Mouse (Mus musculus) myocyte (in vitro differentiated cells): ENCODE data around the gene Arhgef19. TPM values are rescaled to one million over a fixed set of nuclear protein-coding genes. Genes with fewer than 3 reads are reported as not detected.

Experiments used
- H3K27me3 ChIP-seq: one replicate; pipeline ENCODE4 v1.6.1; 2011; ENCODE audit not compliant: control insufficient read depth, insufficient read depth, insufficient read length
- H3K36me3 ChIP-seq: one replicate; pipeline ENCODE4 v1.6.1; 2011; ENCODE audit not compliant: control insufficient read depth, insufficient read depth
- H3K4me2 ChIP-seq: one replicate; pipeline ENCODE4 v1.6.1; 2011; ENCODE audit warnings: low read depth, control low read depth
- H3K4me3 ChIP-seq: one replicate; pipeline ENCODE4 v1.5.1; 2011; ENCODE audit warnings: mild to moderate bottlenecking, control low read depth, moderate library complexity
- H3K79me2 ChIP-seq: one replicate; pipeline ENCODE4 v1.6.1; 2011; ENCODE audit not compliant: control insufficient read depth, insufficient read depth
- H3ac ChIP-seq: one replicate; pipeline ENCODE4 v1.6.1; 2011; ENCODE audit not compliant: control insufficient read depth, insufficient read length
- CEBPB ChIP-seq: IDR thresholded peaks from 2 replicates; pipeline ENCODE4 v1.6.1; 2011; ENCODE audit warnings: mild to moderate bottlenecking, moderate library complexity; ENCODE audit not compliant: poor library complexity, insufficient read depth, severe bottlenecking
- E2F4 ChIP-seq: IDR thresholded peaks from one replicate; pipeline ENCODE4 v1.6.1; 2011; ENCODE audit warnings: mild to moderate bottlenecking, control low read depth, moderate library complexity; ENCODE audit not compliant: insufficient read depth
- MAX ChIP-seq: IDR thresholded peaks from one replicate; pipeline ENCODE4 v1.6.1; 2011; ENCODE audit warnings: low read depth, mild to moderate bottlenecking, control low read depth
- MYOD1 ChIP-seq, 3 experiments: IDR thresholded peaks; one replicate each; pipeline ENCODE4 v1.6.1; 2011; ENCODE audit warnings: control low read depth in 2 of 3, low read depth in 2 of 3, mild to moderate bottlenecking in 2 of 3, moderate library complexity in 1 of 3; ENCODE audit not compliant: insufficient read length in 2 of 3, control insufficient read depth in 1 of 3
- MYOG ChIP-seq, 3 experiments: IDR thresholded peaks; one replicate each; pipeline ENCODE4 v1.6.1; 2011; ENCODE audit warnings: control low read depth in 2 of 3, low read depth in 2 of 3, mild to moderate bottlenecking in 2 of 3; ENCODE audit not compliant: insufficient read length in 2 of 3, control insufficient read depth in 1 of 3, insufficient read depth in 1 of 3
- POLR2A ChIP-seq: IDR thresholded peaks from one replicate; pipeline ENCODE4 v1.6.1; 2011; ENCODE audit warnings: low read depth, mild to moderate bottlenecking, control low read depth, moderate library complexity; ENCODE audit not compliant: insufficient read length
- POLR2AphosphoS2 ChIP-seq: IDR thresholded peaks from one replicate; pipeline ENCODE4 v1.6.1; 2011; ENCODE audit warnings: low read depth, control low read depth; ENCODE audit not compliant: insufficient read length
- REST ChIP-seq: IDR thresholded peaks from one replicate; pipeline ENCODE4 v1.6.1; 2011; ENCODE audit warnings: mild to moderate bottlenecking, control low read depth, moderate library complexity; ENCODE audit not compliant: insufficient read depth, insufficient read length
- SRF ChIP-seq: IDR thresholded peaks from one replicate; pipeline ENCODE4 v1.6.1; 2011; ENCODE audit warnings: low read depth; ENCODE audit not compliant: control insufficient read depth, insufficient read length
- TCF12 ChIP-seq: IDR thresholded peaks from one replicate; pipeline ENCODE4 v1.6.1; 2011; ENCODE audit warnings: mild to moderate bottlenecking, control low read depth; ENCODE audit not compliant: poor library complexity, insufficient read depth, severe bottlenecking
- TCF3 ChIP-seq: IDR thresholded peaks from one replicate; pipeline ENCODE4 v1.6.1; 2011; ENCODE audit warnings: low read depth, control low read depth; ENCODE audit not compliant: insufficient read length
- USF1 ChIP-seq: IDR thresholded peaks from one replicate; pipeline ENCODE4 v1.6.1; 2011; ENCODE audit warnings: low read depth, mild to moderate bottlenecking, control low read depth, moderate library complexity
- polyA plus RNA-seq: library from polyadenylated mRNA; unstranded; fragments of >200 nt; fragmentation: generic; extraction: Trizol; gene quantifications from one replicate; pipeline ENCODE4 v1.2.1, GENCODE M21; 2012; ENCODE audit warnings: missing spikeins

The Arhgef19 gene
- polyA plus RNA-seq: 28.6 TPM

GRCm38 (mm10) chr4:141239388-141240125 is at the start of gene Arhgef19:
TSS of gene Arhgef19 (plus strand) at chr4:141239499.
- Histone ChIP-seq H3K4me3 (peak within 1 kb of the TSS; percentile 19), H3K4me2 (peak within 1 kb of the TSS; percentile 89), H3K27me3 (no peaks in the 10 kb centered on the region), H3ac (peak within 1 kb of the TSS; percentile 11), H3K36me3 (no peaks in the 10 kb centered on the region), H3K79me2 (no peaks in the 10 kb centered on the region)
- TF ChIP-seq E2F4 (no peak), MYOG (IDR thresholded peaks at IDR 0.05; ENCODE audit: control insufficient read depth in 1 of 3, insufficient read depth in 1 of 3, insufficient read length in 2 of 3, low read depth in 2 of 3) (peak; percentile 27 to 66 (median 56)), TCF12 (no peak), POLR2A (peak; percentile 89), POLR2AphosphoS2 (peak; percentile 79), MYOD1 (IDR thresholded peaks at IDR 0.05; ENCODE audit: control insufficient read depth in 1 of 3, insufficient read length in 2 of 3, low read depth in 2 of 3) (peak; percentile 80 to 86 (median 81)), USF1 (no peak), CEBPB (no peak)

DNA sequence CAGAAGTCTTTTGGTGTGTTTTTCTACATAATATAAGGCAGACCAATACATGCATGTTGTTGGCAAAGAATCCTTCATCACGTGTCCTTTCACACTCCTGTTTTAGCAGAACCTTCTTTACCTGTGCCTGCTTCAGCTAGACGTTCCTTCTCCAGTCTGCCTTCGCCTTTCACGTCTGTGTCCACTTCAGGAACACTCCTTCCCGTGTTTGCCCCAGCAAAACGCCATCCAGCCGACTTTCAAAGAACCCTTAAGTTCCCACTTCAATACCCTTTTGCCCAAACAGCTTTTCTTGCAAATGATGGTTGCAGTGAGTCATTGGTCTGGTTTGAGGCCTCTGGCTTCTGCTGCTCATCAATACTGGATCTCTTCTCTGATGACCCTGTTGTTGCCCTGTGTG is 48.0 kb upstream of the Arhgef19 start:
- Histone ChIP-seq H3K4me3 (no peak overlapping the region), H3K79me2 (no peaks in the 10 kb centered on the region), H3K36me3 (peaks cover 12% of the 10 kb centered on the region), H3K27me3 (no peaks in the 10 kb centered on the region), H3K4me2 (no peak overlapping the region), H3ac (no peak overlapping the region)
- no peak for TF ChIP-seq POLR2A
- no peak for TF ChIP-seq TCF12
- no peak for TF ChIP-seq USF1
- TF ChIP-seq MYOD1 (IDR thresholded peaks at IDR 0.05; ENCODE audit: control insufficient read depth in 1 of 3, insufficient read length in 2 of 3, low read depth in 2 of 3): no peak
- no peak for TF ChIP-seq POLR2AphosphoS2
- TF ChIP-seq REST: no peak
- no peak for TF ChIP-seq TCF3
- no peak for TF ChIP-seq CEBPB
- TF ChIP-seq E2F4: no peak
- TF ChIP-seq MAX: no peak
- no peak for TF ChIP-seq MYOG (IDR thresholded peaks at IDR 0.05; ENCODE audit: control insufficient read depth in 1 of 3, insufficient read depth in 1 of 3, insufficient read length in 2 of 3, low read depth in 2 of 3)
- TF ChIP-seq SRF: no peak

DNA sequence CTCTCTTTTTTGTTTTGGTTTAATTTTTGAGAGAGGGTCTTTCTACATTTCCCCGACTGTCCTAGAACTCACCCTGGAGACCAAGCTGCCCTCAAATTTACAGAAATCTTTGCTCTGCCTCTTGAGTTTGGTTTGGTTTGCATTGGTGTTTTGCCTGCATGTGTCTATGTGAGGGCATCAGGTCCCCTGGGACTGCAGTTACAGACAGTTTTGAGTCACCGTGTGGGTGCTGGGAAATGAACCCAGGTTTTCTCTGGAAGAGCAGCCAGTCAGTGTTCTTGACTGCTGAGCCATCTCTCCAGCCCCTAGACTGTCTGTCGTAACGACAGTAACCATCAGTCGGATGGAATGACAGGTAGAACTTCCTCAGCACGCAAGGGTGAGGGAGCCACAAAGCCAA is 44.7 kb upstream of the Arhgef19 start:
- TF ChIP-seq USF1 (no peak), REST (no peak), MYOG (IDR thresholded peaks at IDR 0.05; ENCODE audit: control insufficient read depth in 1 of 3, insufficient read depth in 1 of 3, insufficient read length in 2 of 3, low read depth in 2 of 3) (no peak), MAX (no peak), CEBPB (no peak), MYOD1 (IDR thresholded peaks at IDR 0.05; ENCODE audit: control insufficient read depth in 1 of 3, insufficient read length in 2 of 3, low read depth in 2 of 3) (no peak), E2F4 (no peak), TCF12 (no peak), POLR2A (no peak), TCF3 (no peak), SRF (no peak), POLR2AphosphoS2 (no peak)
- H3K79me2 ChIP-seq: no peaks in the 10 kb centered on the region
- no peak overlapping the region for H3K4me2 ChIP-seq
- no peak overlapping the region for H3K4me3 ChIP-seq
- H3ac ChIP-seq: no peak overlapping the region
- no peaks in the 10 kb centered on the region for H3K27me3 ChIP-seq
- H3K36me3 ChIP-seq: peaks cover 26% of the 10 kb centered on the region

- no peak overlapping the region for H3K4me2 ChIP-seq
- no peaks in the 10 kb centered on the region for H3K27me3 ChIP-seq
- TF ChIP-seq TCF12: no peak
- no peak for TF ChIP-seq MYOG (IDR thresholded peaks at IDR 0.05; ENCODE audit: control insufficient read depth in 1 of 3, insufficient read depth in 1 of 3, insufficient read length in 2 of 3, low read depth in 2 of 3)
- TF ChIP-seq POLR2AphosphoS2: no peak
- no peak for TF ChIP-seq REST
- TF ChIP-seq POLR2A: no peak
- TF ChIP-seq E2F4: no peak
- TF ChIP-seq USF1: no peak
- no peak for TF ChIP-seq MYOD1 (IDR thresholded peaks at IDR 0.05; ENCODE audit: control insufficient read depth in 1 of 3, insufficient read length in 2 of 3, low read depth in 2 of 3)
- TF ChIP-seq TCF3: no peak
- no peak for TF ChIP-seq CEBPB
- no peak for TF ChIP-seq SRF
- no peak for TF ChIP-seq MAX
Observed at GRCm38 (mm10) chr4:141196981-141197685, 42.2 kb upstream of the Arhgef19 start.

More at GRCm38 (mm10) chr4:141196981-141197685, 42.2 kb upstream of the Arhgef19 start:
- peaks cover 27% of the 10 kb centered on the region for H3K36me3 ChIP-seq
- no peaks in the 10 kb centered on the region for H3K79me2 ChIP-seq
- H3ac ChIP-seq: no peak overlapping the region
- H3K4me3 ChIP-seq: no peak overlapping the region
